ENCODE assay signal across 8 mouse cellular contexts in genomic region chr6:140337897-140338749, GRCm38 (mm10).
DNase-seq lines count a peak whose midpoint lies in the region; ATAC-seq and TF ChIP-seq lines count a peak whose summit lies in the region.

No protein-coding gene starts in this region.

- 41% methylated on average over 19 of the region's 19 CpGs for WGBS in heart, embryonic 11.5 days (ENCODE audit: insufficient replicate concordance)
- WGBS in embryonic facial prominence, embryonic 11.5 days: 30% methylated on average over 19 of the region's 19 CpGs
- 11% methylated on average over 19 of the region's 19 CpGs for WGBS in hindbrain, embryonic 16.5 days
- 46% methylated on average over 19 of the region's 19 CpGs for WGBS in liver, postnatal 0 days (ENCODE audit: insufficient replicate concordance)

- no peaks in the 10 kb centered on the region for H3K36me3 ChIP-seq in heart, embryonic 11.5 days (ENCODE audit: control insufficient read depth, insufficient read depth, low read length)
- H3K36me3 ChIP-seq in embryonic facial prominence, embryonic 11.5 days (replicated peaks; ENCODE audit: control insufficient read depth, insufficient read depth, low read depth, low read length): no peaks in the 10 kb centered on the region
- H3K36me3 ChIP-seq in hindbrain, embryonic 16.5 days (ENCODE audit: control insufficient read depth, insufficient read depth, low read length): no peaks in the 10 kb centered on the region
- H3K36me3 ChIP-seq in liver, postnatal 0 days (replicated peaks; ENCODE audit: insufficient read depth, low read length): no peaks in the 10 kb centered on the region

- peak overlapping the region; percentile 22; the same call in 1 of the 2 replicates for H3K9ac ChIP-seq in heart, embryonic 11.5 days (ENCODE audit: low read depth, low read length)
- H3K9ac ChIP-seq in embryonic facial prominence, embryonic 11.5 days (replicated peaks; ENCODE audit: low read length): no peak overlapping the region
- 0 out of 2 replicates have a peak overlapping the region, but pooled peaks have one; percentile 33 for H3K9ac ChIP-seq in hindbrain, embryonic 16.5 days (ENCODE audit: low read depth, low read length)
- H3K9ac ChIP-seq in liver, postnatal 0 days (replicated peaks): no peak overlapping the region

- H3K27me3 ChIP-seq in heart, embryonic 11.5 days (ENCODE audit: control insufficient read depth, insufficient read depth, low read length): no peaks in the 10 kb centered on the region
- H3K27me3 ChIP-seq in embryonic facial prominence, embryonic 11.5 days (ENCODE audit: control insufficient read depth, insufficient read depth, low read length): no peaks in the 10 kb centered on the region
- no peaks in the 10 kb centered on the region for H3K27me3 ChIP-seq in hindbrain, embryonic 16.5 days (replicated peaks; ENCODE audit: control insufficient read depth, insufficient read depth, low read length)
- no peaks in the 10 kb centered on the region for H3K27me3 ChIP-seq in liver, postnatal 0 days (ENCODE audit: insufficient read depth, low read length)

- H3K4me2 ChIP-seq in heart, embryonic 11.5 days: peak overlapping the region; percentile 52
- 0 out of 2 replicates have a peak overlapping the region, but pooled peaks have one; percentile 7 for H3K4me2 ChIP-seq in embryonic facial prominence, embryonic 11.5 days (ENCODE audit: low read depth, low read length)
- peak overlapping the region; percentile 55 for H3K4me2 ChIP-seq in hindbrain, embryonic 16.5 days (ENCODE audit: low read length)
- H3K4me2 ChIP-seq in liver, postnatal 0 days (ENCODE audit: low read depth, low read length): peak overlapping the region; percentile 38

- H3K9me3 ChIP-seq in heart, embryonic 11.5 days (replicated peaks; ENCODE audit: control insufficient read depth, low read length): no peaks in the 10 kb centered on the region
- H3K9me3 ChIP-seq in embryonic facial prominence, embryonic 11.5 days (replicated peaks; ENCODE audit: control insufficient read depth, low read length): no peaks in the 10 kb centered on the region
- no peaks in the 10 kb centered on the region for H3K9me3 ChIP-seq in hindbrain, embryonic 16.5 days (ENCODE audit: control insufficient read depth, low read length)
- no peaks in the 10 kb centered on the region for H3K9me3 ChIP-seq in liver, postnatal 0 days (ENCODE audit: low read length)

- 0 out of 2 replicates have a peak, but pooled peaks cover 2% of the 10 kb centered on the region for H3K4me1 ChIP-seq in heart, embryonic 11.5 days (ENCODE audit: control insufficient read depth, insufficient read depth, low read length)
- H3K4me1 ChIP-seq in embryonic facial prominence, embryonic 11.5 days (ENCODE audit: control insufficient read depth, insufficient read depth, low read length): no peaks in the 10 kb centered on the region
- H3K4me1 ChIP-seq in hindbrain, embryonic 16.5 days (ENCODE audit: control insufficient read depth, insufficient read depth, low read depth, low read length): peaks cover 13% of the 10 kb centered on the region
- peaks cover 3% of the 10 kb centered on the region; the same call in 1 of the 2 replicates for H3K4me1 ChIP-seq in liver, postnatal 0 days (ENCODE audit: insufficient read depth)

- no peak for TF ChIP-seq CTCF in liver, postnatal 0 days (IDR thresholded peaks at IDR 0.05; ENCODE audit: low read depth)

- H3K4me3 ChIP-seq in heart, embryonic 11.5 days (ENCODE audit: low read depth, low read length): 0 out of 2 replicates have a peak overlapping the region, but pooled peaks have one; percentile 22
- H3K4me3 ChIP-seq in embryonic facial prominence, embryonic 11.5 days (ENCODE audit: low read depth, low read length): no peak overlapping the region
- peak overlapping the region; percentile 14 for H3K4me3 ChIP-seq in hindbrain, embryonic 16.5 days (ENCODE audit: low read length)
- H3K4me3 ChIP-seq in liver, postnatal 0 days (ENCODE audit: low read depth, low read length): no peak overlapping the region

- no peak overlapping the region for H3K27ac ChIP-seq in heart, embryonic 11.5 days (ENCODE audit: low read depth, low read length)
- H3K27ac ChIP-seq in embryonic facial prominence, embryonic 11.5 days (replicated peaks; ENCODE audit: low read depth, low read length): no peak overlapping the region; the same call in 1 of the 2 replicates
- H3K27ac ChIP-seq in hindbrain, embryonic 16.5 days (ENCODE audit: low read depth, low read length): no peak overlapping the region; the same call in 1 of the 2 replicates
- no peak overlapping the region for H3K27ac ChIP-seq in liver, postnatal 0 days (ENCODE audit: low read depth)

- TF ChIP-seq EP300 in liver, postnatal 0 days (IDR thresholded peaks at IDR 0.05; ENCODE audit: low read depth): no peak

- ATAC-seq in heart, embryonic 11.5 days (replicated peaks; ENCODE audit: insufficient number of reproducible peaks, low FRiP score, low TSS enrichment): no peak
- no peak for ATAC-seq in embryonic facial prominence, embryonic 11.5 days (replicated peaks; ENCODE audit: insufficient number of reproducible peaks, low FRiP score, low TSS enrichment, low read depth)
- ATAC-seq in hindbrain, embryonic 16.5 days: peak; percentile 70
- ATAC-seq in liver, postnatal 0 days: no peak

- DNase-seq in heart, adult 8-10 months (ENCODE audit: low spot score): no peak
- DNase-seq in embryonic facial prominence, embryonic 11.5 days (ENCODE audit: low spot score): no peak
- DNase-seq in liver, postnatal 0 days: no peak
- DNase-seq in right cerebral cortex, postnatal 14 days: no peak
- no peak for DNase-seq in thymus, postnatal 25 days
- DNase-seq in urinary bladder, adult 2 months (ENCODE audit: low spot score): no peak

Comparison
In these comparisons a context has a peak if more than half of its experiments do, and no peak if none do; other contexts are left out.
1. H3K4me3 ChIP-seq: peak in heart, embryonic 11.5 days (single experiment) and hindbrain, embryonic 16.5 days (single experiment); none in embryonic facial prominence, embryonic 11.5 days (single experiment) and liver, postnatal 0 days (single experiment).
2. H3K9ac ChIP-seq: peak in heart, embryonic 11.5 days (single experiment) and hindbrain, embryonic 16.5 days (single experiment); none in embryonic facial prominence, embryonic 11.5 days (single experiment) and liver, postnatal 0 days (single experiment).
3. Peak in every context shown above with its lines, with median percentiles within 50 percentile points of each other: H3K4me2 ChIP-seq.